Mouse (Mus musculus) myocyte (in vitro differentiated cells): ENCODE measurements around the gene Rnps1. TPM values are rescaled to one million over a fixed set of nuclear protein-coding genes. Genes with fewer than 3 reads are reported as not detected.

ENCODE experiments used
- H3K27me3 ChIP-seq: one replicate; pipeline ENCODE4 v1.6.1; 2011; ENCODE audit not compliant: control insufficient read depth, insufficient read depth, insufficient read length
- H3K36me3 ChIP-seq: one replicate; pipeline ENCODE4 v1.6.1; 2011; ENCODE audit not compliant: control insufficient read depth, insufficient read depth
- H3K4me2 ChIP-seq: one replicate; pipeline ENCODE4 v1.6.1; 2011; ENCODE audit warnings: low read depth, control low read depth
- H3K4me3 ChIP-seq: one replicate; pipeline ENCODE4 v1.5.1; 2011; ENCODE audit warnings: mild to moderate bottlenecking, control low read depth, moderate library complexity
- H3K79me2 ChIP-seq: one replicate; pipeline ENCODE4 v1.6.1; 2011; ENCODE audit not compliant: control insufficient read depth, insufficient read depth
- H3ac ChIP-seq: one replicate; pipeline ENCODE4 v1.6.1; 2011; ENCODE audit not compliant: control insufficient read depth, insufficient read length
- CEBPB ChIP-seq: IDR thresholded peaks from 2 replicates; pipeline ENCODE4 v1.6.1; 2011; ENCODE audit warnings: mild to moderate bottlenecking, moderate library complexity; ENCODE audit not compliant: poor library complexity, insufficient read depth, severe bottlenecking
- E2F4 ChIP-seq: IDR thresholded peaks from one replicate; pipeline ENCODE4 v1.6.1; 2011; ENCODE audit warnings: mild to moderate bottlenecking, control low read depth, moderate library complexity; ENCODE audit not compliant: insufficient read depth
- MAX ChIP-seq: IDR thresholded peaks from one replicate; pipeline ENCODE4 v1.6.1; 2011; ENCODE audit warnings: low read depth, mild to moderate bottlenecking, control low read depth
- MYOD1 ChIP-seq, 3 experiments: IDR thresholded peaks; one replicate each; pipeline ENCODE4 v1.6.1; 2011; ENCODE audit warnings: control low read depth in 2 of 3, low read depth in 2 of 3, mild to moderate bottlenecking in 2 of 3, moderate library complexity in 1 of 3; ENCODE audit not compliant: insufficient read length in 2 of 3, control insufficient read depth in 1 of 3
- MYOG ChIP-seq, 3 experiments: IDR thresholded peaks; one replicate each; pipeline ENCODE4 v1.6.1; 2011; ENCODE audit warnings: control low read depth in 2 of 3, low read depth in 2 of 3, mild to moderate bottlenecking in 2 of 3; ENCODE audit not compliant: insufficient read length in 2 of 3, control insufficient read depth in 1 of 3, insufficient read depth in 1 of 3
- POLR2A ChIP-seq: IDR thresholded peaks from one replicate; pipeline ENCODE4 v1.6.1; 2011; ENCODE audit warnings: low read depth, mild to moderate bottlenecking, control low read depth, moderate library complexity; ENCODE audit not compliant: insufficient read length
- POLR2AphosphoS2 ChIP-seq: IDR thresholded peaks from one replicate; pipeline ENCODE4 v1.6.1; 2011; ENCODE audit warnings: low read depth, control low read depth; ENCODE audit not compliant: insufficient read length
- REST ChIP-seq: IDR thresholded peaks from one replicate; pipeline ENCODE4 v1.6.1; 2011; ENCODE audit warnings: mild to moderate bottlenecking, control low read depth, moderate library complexity; ENCODE audit not compliant: insufficient read depth, insufficient read length
- SRF ChIP-seq: IDR thresholded peaks from one replicate; pipeline ENCODE4 v1.6.1; 2011; ENCODE audit warnings: low read depth; ENCODE audit not compliant: control insufficient read depth, insufficient read length
- TCF12 ChIP-seq: IDR thresholded peaks from one replicate; pipeline ENCODE4 v1.6.1; 2011; ENCODE audit warnings: mild to moderate bottlenecking, control low read depth; ENCODE audit not compliant: poor library complexity, insufficient read depth, severe bottlenecking
- TCF3 ChIP-seq: IDR thresholded peaks from one replicate; pipeline ENCODE4 v1.6.1; 2011; ENCODE audit warnings: low read depth, control low read depth; ENCODE audit not compliant: insufficient read length
- USF1 ChIP-seq: IDR thresholded peaks from one replicate; pipeline ENCODE4 v1.6.1; 2011; ENCODE audit warnings: low read depth, mild to moderate bottlenecking, control low read depth, moderate library complexity
- polyA plus RNA-seq: library from polyadenylated mRNA; unstranded; fragments of >200 nt; fragmentation: generic; extraction: Trizol; gene quantifications from one replicate; pipeline ENCODE4 v1.2.1, GENCODE M21; 2012; ENCODE audit warnings: missing spikeins

Gene Rnps1
- polyA plus RNA-seq, 1 experiment, result 53.7 TPM

- Histone ChIP-seq H3K4me3 (peak overlapping the region; percentile 72), H3K27me3 (no peaks in the 10 kb centered on the region), H3K79me2 (peaks cover 22% of the 10 kb centered on the region), H3K4me2 (peak overlapping the region; percentile 96), H3K36me3 (peaks cover 9% of the 10 kb centered on the region), H3ac (peak overlapping the region; percentile 72)
- no peak for TF ChIP-seq TCF12
- no peak for TF ChIP-seq SRF
- no peak for TF ChIP-seq MAX
- no peak for TF ChIP-seq POLR2AphosphoS2
- TF ChIP-seq MYOG (IDR thresholded peaks at IDR 0.05; ENCODE audit: control insufficient read depth in 1 of 3, insufficient read depth in 1 of 3, insufficient read length in 2 of 3, low read depth in 2 of 3), result peak in 1 of 3 experiments; percentile 11
These were observed 56.5 kb downstream of the Rnps1 start for GRCm38 (mm10) chr17:24470701-24471527.

- H3K36me3 ChIP-seq, result peaks cover 18% of the 10 kb centered on the region
- H3K4me3 ChIP-seq, result peak overlapping the region; percentile 72
- peaks cover 22% of the 10 kb centered on the region for H3K79me2 ChIP-seq
- TF ChIP-seq REST, result no peak
- no peak for TF ChIP-seq POLR2A
- TF ChIP-seq MYOD1 (IDR thresholded peaks at IDR 0.05; ENCODE audit: control insufficient read depth in 1 of 3, insufficient read length in 2 of 3, low read depth in 2 of 3), result no peak
- TF ChIP-seq MYOG (IDR thresholded peaks at IDR 0.05; ENCODE audit: control insufficient read depth in 1 of 3, insufficient read depth in 1 of 3, insufficient read length in 2 of 3, low read depth in 2 of 3), result no peak
- no peak for TF ChIP-seq TCF12
- no peak for TF ChIP-seq USF1
- TF ChIP-seq CEBPB, result no peak
- no peak for TF ChIP-seq POLR2AphosphoS2
- no peak for TF ChIP-seq E2F4
- TF ChIP-seq SRF, result no peak
- TF ChIP-seq TCF3, result no peak
- TF ChIP-seq MAX, result no peak
- H3ac ChIP-seq, result no peak overlapping the region
- H3K27me3 ChIP-seq, result no peaks in the 10 kb centered on the region
- H3K4me2 ChIP-seq, result peak overlapping the region; percentile 96
These were observed 58.1 kb downstream of the Rnps1 start for GRCm38 (mm10) chr17:24472512-24472911.

GRCm38 (mm10) chr17:24473612-24474275, 59.4 kb downstream of the Rnps1 start, which contains the start of gene Bricd5:
TSS of gene Bricd5 (plus strand) at chr17:24473884.
- Histone ChIP-seq H3K36me3 (peaks cover 18% of the 10 kb centered on the region), H3K79me2 (peaks cover 29% of the 10 kb centered on the region), H3ac (no peak within 1 kb of the TSS), H3K4me2 (peak within 1 kb of the TSS; percentile 96), H3K27me3 (no peaks in the 10 kb centered on the region), H3K4me3 (peak within 1 kb of the TSS; percentile 72)
- TF ChIP-seq REST, result no peak
- peak; percentile 61 for TF ChIP-seq POLR2AphosphoS2
- TF ChIP-seq POLR2A, result no peak

GRCm38 (mm10) chr17:24474557-24474956, 60.2 kb downstream of the Rnps1 start:
- Histone ChIP-seq H3K27me3 (no peaks in the 10 kb centered on the region), H3K4me3 (no peak overlapping the region), H3K36me3 (peaks cover 18% of the 10 kb centered on the region), H3K4me2 (no peak overlapping the region), H3K79me2 (peaks cover 29% of the 10 kb centered on the region), H3ac (no peak overlapping the region)
- TF ChIP-seq POLR2A, result no peak
- TF ChIP-seq TCF3, result no peak
- TF ChIP-seq CEBPB, result no peak
- no peak for TF ChIP-seq E2F4
- TF ChIP-seq MYOD1 (IDR thresholded peaks at IDR 0.05; ENCODE audit: control insufficient read depth in 1 of 3, insufficient read length in 2 of 3, low read depth in 2 of 3), result peak in 2 of 3 experiments; percentile 42 to 51
- TF ChIP-seq MYOG (IDR thresholded peaks at IDR 0.05; ENCODE audit: control insufficient read depth in 1 of 3, insufficient read depth in 1 of 3, insufficient read length in 2 of 3, low read depth in 2 of 3), result peak in 2 of 3 experiments; percentile 39 to 72
- no peak for TF ChIP-seq REST
- no peak for TF ChIP-seq SRF

Other genes with a start within 250 kb of the Rnps1 start
- 432 TPM for gene Atp6v0c, start 244.9 kb upstream of the Rnps1 start, polyA plus RNA-seq
- 4.3 TPM for gene Tbc1d24, start 209.0 kb upstream of the Rnps1 start, polyA plus RNA-seq
- gene Ntn3, start 205.0 kb upstream of the Rnps1 start, polyA plus RNA-seq, result 0.13 TPM
- gene Tedc2, start 193.7 kb upstream of the Rnps1 start, polyA plus RNA-seq, result 3.7 TPM
- 13.3 TPM for gene Ccnf, start 163.1 kb upstream of the Rnps1 start, polyA plus RNA-seq
- gene Abca17, start 63.5 kb upstream of the Rnps1 start, polyA plus RNA-seq, result not detected
- 1.4 TPM for gene Abca3, start 62.6 kb upstream of the Rnps1 start, polyA plus RNA-seq
- 52.6 TPM for gene Eci1, start 12.1 kb downstream of the Rnps1 start, polyA plus RNA-seq
- gene Dnase1l2, start 28.5 kb downstream of the Rnps1 start, polyA plus RNA-seq, result 1.0 TPM
- 18.7 TPM for gene E4f1, start 55.7 kb downstream of the Rnps1 start, polyA plus RNA-seq
- 53.7 TPM for gene Pgp, start 55.8 kb downstream of the Rnps1 start, polyA plus RNA-seq
- gene Bricd5, start 59.3 kb downstream of the Rnps1 start, polyA plus RNA-seq, result 0.53 TPM
- 16.5 TPM for gene Mlst8, start 64.5 kb downstream of the Rnps1 start, polyA plus RNA-seq
- gene Caskin1, start 74.0 kb downstream of the Rnps1 start, polyA plus RNA-seq, result 0.16 TPM
- 112 TPM for gene Traf7, start 113.4 kb downstream of the Rnps1 start, polyA plus RNA-seq
- gene Rab26, start 119.6 kb downstream of the Rnps1 start, polyA plus RNA-seq, result 0.35 TPM
- gene Pkd1, start 135.3 kb downstream of the Rnps1 start, polyA plus RNA-seq, result 47.2 TPM
- gene Tsc2, start 218.1 kb downstream of the Rnps1 start, polyA plus RNA-seq, result 49.5 TPM
- gene Nthl1, start 218.1 kb downstream of the Rnps1 start, polyA plus RNA-seq, result 20.2 TPM
- 19.1 TPM for gene Slc9a3r2, start 235.8 kb downstream of the Rnps1 start, polyA plus RNA-seq
- gene Npw, start 243.9 kb downstream of the Rnps1 start, polyA plus RNA-seq, result not detected